Mouse (Mus musculus) bone marrow, adult 2 months (tissue): ENCODE measurements around the gene Srxn1.

Experiments used
- CTCF ChIP-seq: fragments of 200-500 bp; IDR thresholded peaks from 2 replicates; pipeline ENCODE4 v1.5.1; 2011; ENCODE audit warnings: low read length, control low read depth; ENCODE audit not compliant: control insufficient read depth, insufficient read depth
- POLR2A ChIP-seq: fragments of 200-500 bp; IDR thresholded peaks from 2 replicates; pipeline ENCODE4 v1.6.1; 2011; ENCODE audit warnings: low read depth, mild to moderate bottlenecking, control low read depth, low read length, borderline replicate concordance; ENCODE audit not compliant: control insufficient read depth

DNA sequence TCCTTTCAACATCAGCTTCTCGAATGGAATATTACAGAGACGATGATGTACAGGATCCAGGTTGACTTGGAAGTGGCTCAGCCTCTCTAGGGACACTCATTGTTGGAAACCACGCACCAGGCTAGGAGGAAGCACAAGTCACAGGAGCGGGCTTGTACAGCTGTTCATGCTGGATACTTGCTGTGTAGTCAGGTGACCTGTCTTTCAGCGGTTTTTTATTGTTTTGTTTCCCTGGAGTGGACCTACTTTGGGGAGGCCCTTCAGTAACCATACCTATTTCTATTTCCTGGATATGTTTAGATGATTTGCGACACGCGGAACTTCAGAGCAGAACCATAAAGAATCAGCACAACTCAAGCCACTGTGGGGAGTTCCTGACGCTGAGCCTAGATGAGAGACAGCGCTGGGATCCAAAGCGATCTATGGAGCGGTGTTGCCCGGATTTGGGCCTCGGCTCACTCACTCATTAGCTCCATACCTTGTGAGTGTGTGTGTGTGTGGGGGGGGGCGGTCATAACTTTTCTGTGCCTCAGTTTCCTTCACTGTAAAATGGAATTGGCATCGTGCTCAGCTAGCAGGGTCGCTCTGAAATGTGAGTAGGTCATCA lies 502 bp upstream of the Srxn1 start:
- TF ChIP-seq CTCF (no peak), POLR2A (no peak)
